Mouse (Mus musculus) testis, adult 2 months (tissue): ENCODE measurements at regions not wholly inside any gene's neighbourhood (a gene's known extent, or its start where the extent isn't known, plus 50 kb on each side); places are given as distances from the start of the nearest gene placed in this dataset.

Experiments
- CTCF ChIP-seq: fragments of 200-500 bp; IDR thresholded peaks from 2 replicates; pipeline ENCODE4 v1.5.1; 2012; ENCODE audit warnings: low read depth, mild to moderate bottlenecking, inconsistent platforms, low read length, moderate library complexity; ENCODE audit not compliant: control insufficient read depth, insufficient read depth, insufficient replicate concordance
- POLR2A ChIP-seq: fragments of 200-500 bp; IDR thresholded peaks from 2 replicates; pipeline ENCODE4 v1.6.1; 2012; ENCODE audit warnings: low read depth, mild to moderate bottlenecking, inconsistent platforms, low read length, moderate library complexity; ENCODE audit not compliant: control insufficient read depth

- TF ChIP-seq CTCF: peak; percentile 23; the same call in 1 of the 2 replicates
- no peak for TF ChIP-seq POLR2A
Observed at GRCm38 (mm10) chr12:69087928-69088609, 70.9 kb downstream of the Rps29 start.
